Mouse (Mus musculus): ENCODE results near the gene Igtp. TPM values are rescaled to one million over a fixed set of nuclear protein-coding genes. Genes with fewer than 3 reads are reported as not detected.
"Not testable (repeated sequence)": the region's sequence is repeated elsewhere in the genome, so short reads cannot be mapped to it uniquely, and the experiment has no call there.

Igtp gene
- total and polyA plus RNA-seq, 3 experiments = 70.3 to 143 (median 107) TPM

- no peak overlapping the region for H3K27ac ChIP-seq (ENCODE audit: insufficient read depth, low read depth)
- H3K4me2 ChIP-seq (ENCODE audit: insufficient read depth, low read depth, poor library complexity, severe bottlenecking) = peak overlapping the region; percentile 12
- H3K79me2 ChIP-seq (replicated peaks; ENCODE audit: control insufficient read depth, extremely low read depth, insufficient read depth, poor library complexity, severe bottlenecking) = no peaks in the 10 kb centered on the region; the same call in 1 of the 2 replicates
- peak; percentile 65 for DNase-seq (ENCODE audit: extremely low read depth)
- no peaks in the 10 kb centered on the region for H3K9me3 ChIP-seq (replicated peaks; ENCODE audit: low read length)
- in situ Hi-C loops (cut with MboI; ENCODE audit: low pct_ligation_motif_present, low pct_unique_long_range_greater_than_20kb, low sequenced_read_pairs) = no loop called here
- H3K36me3 ChIP-seq (replicated peaks in 1 of 2; ENCODE audit: control insufficient read depth in 1 of 2, insufficient read depth in 1 of 2, low read length in 1 of 2) = peaks cover 5 to 23% of the 10 kb centered on the region in 2 experiments
- peaks cover 2 to 21% of the 10 kb centered on the region in 2 experiments for H3K4me1 ChIP-seq (ENCODE audit: control insufficient read depth in 1 of 2, insufficient read depth in 2 of 2)
- H3K27me3 ChIP-seq (replicated peaks) = peaks cover 7% of the 10 kb centered on the region
- TF ChIP-seq ELF1 (IDR thresholded peaks at IDR 0.05; ENCODE audit: low read depth, low read length) (0 out of 2 replicates have a peak, but pooled peaks have one; percentile 28), EP300 (IDR thresholded peaks at IDR 0.05; ENCODE audit: low read length) (peak; percentile 49; the same call in 1 of the 2 replicates), USF2 (conservative IDR thresholded peaks at IDR 0.05; ENCODE audit: low read depth, low read length) (no peak), TCF12 (IDR thresholded peaks at IDR 0.05; ENCODE audit: low read depth, low read length) (peak; percentile 50; the same call in 1 of the 2 replicates), ETS1 (conservative IDR thresholded peaks at IDR 0.05; ENCODE audit: low read depth, low read length) (peak; percentile 30; the same call in 1 of the 2 replicates), RCOR1 (conservative IDR thresholded peaks at IDR 0.05; ENCODE audit: low read depth, low read length) (no peak), IRF4 (IDR thresholded peaks at IDR 0.05; ENCODE audit: low read depth, low read length) (peak; percentile 36; the same call in 1 of the 2 replicates), MAFK (IDR thresholded peaks at IDR 0.05; ENCODE audit: insufficient replicate concordance, low read length) (peak; percentile 39; the same call in 1 of the 2 replicates), UBTF (IDR thresholded peaks at IDR 0.05; ENCODE audit: low read depth, low read length) (no peak), HCFC1 (IDR thresholded peaks at IDR 0.05; ENCODE audit: low read depth, low read length) (peak; percentile 26; the same call in 1 of the 2 replicates), POLR2A (IDR thresholded peaks at IDR 0.05; ENCODE audit: low read depth, low read length) (peak; percentile 44; the same call in 1 of the 2 replicates)
- dilution Hi-C loops (cut with MboI; ENCODE audit: extremely low pct_ligation_motif_present, extremely low pct_unique_long_range_greater_than_20kb, low sequenced_read_pairs) = no loop called here
- H3K9ac ChIP-seq (ENCODE audit: insufficient read depth, low read depth) = peak overlapping the region; percentile 29; the same call in 1 of the 2 replicates
- H3K4me3 ChIP-seq (replicated peaks in 1 of 3; ENCODE audit: low read depth in 2 of 3, low read length in 2 of 3, poor library complexity in 1 of 3) = no peak overlapping the region
These were observed 25.0 kb downstream of the Igtp start for GRCm38 (mm10) chr11:58224313-58224712.

GRCm38 (mm10) chr11:58224872-58225271, 25.5 kb downstream of the Igtp start:
- Histone ChIP-seq H3K4me1 (ENCODE audit: control insufficient read depth in 1 of 2, insufficient read depth in 2 of 2) (peaks cover 2 to 21% of the 10 kb centered on the region in 2 experiments), H3K36me3 (replicated peaks in 1 of 2; ENCODE audit: control insufficient read depth in 1 of 2, insufficient read depth in 1 of 2, low read length in 1 of 2) (peaks cover 2 to 19% of the 10 kb centered on the region in 2 experiments)
- DNase-seq (ENCODE audit: extremely low read depth); H3K9ac ChIP-seq (ENCODE audit: insufficient read depth, low read depth); in situ Hi-C loops (cut with MboI; ENCODE audit: low pct_ligation_motif_present, low pct_unique_long_range_greater_than_20kb, low sequenced_read_pairs); H3K79me2 ChIP-seq (replicated peaks; ENCODE audit: control insufficient read depth, extremely low read depth, insufficient read depth, poor library complexity, severe bottlenecking); H3K9me3 ChIP-seq (replicated peaks; ENCODE audit: low read length); H3K4me3 ChIP-seq (replicated peaks in 1 of 3; ENCODE audit: low read depth in 2 of 3, low read length in 2 of 3, poor library complexity in 1 of 3); dilution Hi-C loops (cut with MboI; ENCODE audit: extremely low pct_ligation_motif_present, extremely low pct_unique_long_range_greater_than_20kb, low sequenced_read_pairs); H3K4me2 ChIP-seq (ENCODE audit: insufficient read depth, low read depth, poor library complexity, severe bottlenecking); H3K27me3 ChIP-seq (replicated peaks); H3K27ac ChIP-seq (ENCODE audit: insufficient read depth, low read depth): not testable (repeated sequence)
- TF ChIP-seq MYC (IDR thresholded peaks at IDR 0.05; ENCODE audit: low read depth, low read length) (0 out of 2 replicates have a peak, but pooled peaks have one; percentile 9), RAD21 (IDR thresholded peaks at IDR 0.05; ENCODE audit: low read depth, low read length) (peak; percentile 19), SMC3 (IDR thresholded peaks at IDR 0.05; ENCODE audit: low read depth, low read length) (peak; percentile 56), CTCF (conservative IDR thresholded peaks at IDR 0.05 in 1 of 2, IDR thresholded peaks at IDR 0.05 in 1 of 2; ENCODE audit: low read depth in 2 of 2, low read length in 2 of 2) (peak in 1 of 2 experiments; percentile 51; a peak in 2 of 4 replicates)

All from CH12.LX (cell line).